23 mouse cellular contexts compared by ENCODE assay signal in genomic region chr4:155666903-155667302, GRCm38 (mm10). TPM values are rescaled to one million over a fixed set of nuclear protein-coding genes. Genes with fewer than 3 reads are reported as not detected.
A peak's percentile ranks its signal among the peaks of the same experiment; 100 is the strongest.
DNase-seq lines count a peak whose midpoint lies in the region; ATAC-seq and TF ChIP-seq lines count a peak whose summit lies in the region.
"Had no signal": no experiment of that assay in that cellular context is flagged by ENCODE, and none has a peak within 500 bp of the region (broad histone marks: within the 10 kb centered on the region; RNA-seq: fewer than 3 reads in every experiment).

No protein-coding gene starts in this region.

- no peak overlapping the region for H3K9ac ChIP-seq in kidney, embryonic 16.5 days (replicated peaks; ENCODE audit: low read length)
- H3K9ac ChIP-seq: embryonic facial prominence, embryonic 12.5 days; hindbrain, embryonic 14.5 days; midbrain, embryonic 13.5 days had no signal

- H3K36me3 ChIP-seq in kidney, embryonic 16.5 days (ENCODE audit: insufficient read depth, low read length): peaks cover 5% of the 10 kb centered on the region; the same call in 1 of the 2 replicates
- peaks cover 48% of the 10 kb centered on the region for H3K36me3 ChIP-seq in megakaryocyte, embryonic 14.5 days (replicated peaks; ENCODE audit: low read length)
- peaks cover 7% of the 10 kb centered on the region for H3K36me3 ChIP-seq in hindbrain, embryonic 10.5 days

- no peaks in the 10 kb centered on the region for H3K9me3 ChIP-seq in kidney, embryonic 16.5 days (ENCODE audit: low read length)
- no peaks in the 10 kb centered on the region for H3K9me3 ChIP-seq in megakaryocyte, embryonic 14.5 days
- H3K9me3 ChIP-seq in hindbrain, embryonic 10.5 days: no peaks in the 10 kb centered on the region
- H3K9me3 ChIP-seq: embryonic facial prominence, embryonic 12.5 days; heart, embryonic 10.5 days; midbrain, embryonic 13.5 days had no signal

- intact Hi-C loops in left cerebral cortex, postnatal 14 days (cut with DNase I): loop anchor here (5.0 kb wide), 2 partner anchors 40 kb away; no protein-coding TSS in a partner anchor

- H3K4me2 ChIP-seq in kidney, embryonic 16.5 days (replicated peaks; ENCODE audit: low read depth, low read length): no peak overlapping the region
- H3K4me2 ChIP-seq: embryonic facial prominence, embryonic 12.5 days; hindbrain, embryonic 14.5 days; midbrain, embryonic 13.5 days had no signal

- TF ChIP-seq POLR2A in bone marrow macrophage, adult 2 months (IDR thresholded peaks at IDR 0.05; ENCODE audit: borderline replicate concordance, low read depth, low read length): no peak

- no peak for ATAC-seq in kidney, embryonic 16.5 days (ENCODE audit: low FRiP score, low TSS enrichment)
- no peak for ATAC-seq in megakaryocyte, adult 5-6 weeks (ENCODE audit: poor library complexity, severe bottlenecking)
- ATAC-seq: activated CD4-positive, CD25-positive, alpha-beta regulatory T cell, adult 4 months; intestine, embryonic 16.5 days; midbrain, embryonic 13.5 days had no signal

- 0 out of 2 replicates have a peak overlapping the region, but pooled peaks have one; percentile 29 for H3K27ac ChIP-seq in kidney, embryonic 16.5 days (ENCODE audit: low read length)
- peak overlapping the region; percentile 44 for H3K27ac ChIP-seq in bone marrow macrophage, adult 2 months (ENCODE audit: insufficient read depth, low read depth, low read length)
- no peak overlapping the region for H3K27ac ChIP-seq in hindbrain, embryonic 10.5 days
- H3K27ac ChIP-seq: embryonic facial prominence, embryonic 12.5 days; heart, embryonic 10.5 days; hindbrain, embryonic 14.5 days; midbrain, embryonic 13.5 days had no signal

- no peak for TF ChIP-seq CTCF in bone marrow macrophage, adult 2 months (IDR thresholded peaks at IDR 0.05; ENCODE audit: low read depth, low read length)

- peaks cover 7% of the 10 kb centered on the region for H3K4me1 ChIP-seq in kidney, embryonic 16.5 days (ENCODE audit: insufficient read depth, low read length)
- H3K4me1 ChIP-seq in megakaryocyte, embryonic 14.5 days: peaks cover 46% of the 10 kb centered on the region
- H3K4me1 ChIP-seq in bone marrow macrophage, adult 2 months (ENCODE audit: control insufficient read depth, insufficient read depth, low read length): peaks cover 9% of the 10 kb centered on the region
- peaks cover 13% of the 10 kb centered on the region for H3K4me1 ChIP-seq in hindbrain, embryonic 10.5 days (replicated peaks)

- no peak for DNase-seq in kidney, postnatal 25 days
- no peak for DNase-seq in left cerebral cortex, postnatal 14 days (ENCODE audit: low spot score in 2 of 2)
- DNase-seq in hindbrain, embryonic 10.5 days (ENCODE audit: low spot score): no peak
- DNase-seq: adrenal gland, postnatal 25 days; cerebellum, adult 2 months; gastrocnemius, postnatal 10 days; heart, postnatal 14 days; layer of hippocampus, postnatal 36 days; liver; right cerebral cortex, postnatal 4 days had no signal

- H3K27me3 ChIP-seq in kidney, embryonic 16.5 days (ENCODE audit: insufficient read depth, low read length): no peaks in the 10 kb centered on the region
- no peaks in the 10 kb centered on the region for H3K27me3 ChIP-seq in megakaryocyte, embryonic 14.5 days (replicated peaks)
- H3K27me3 ChIP-seq in hindbrain, embryonic 10.5 days (ENCODE audit: insufficient read depth, poor library complexity, severe bottlenecking): no peaks in the 10 kb centered on the region
- H3K27me3 ChIP-seq: embryonic facial prominence, embryonic 12.5 days; midbrain, embryonic 13.5 days had no signal

- no peak overlapping the region for H3K4me3 ChIP-seq in kidney, embryonic 16.5 days (ENCODE audit: low read length)
- H3K4me3 ChIP-seq in megakaryocyte, embryonic 14.5 days (replicated peaks): peak overlapping the region; percentile 23
- H3K4me3 ChIP-seq in bone marrow macrophage, adult 2 months (ENCODE audit: insufficient read depth, low read length): no peak overlapping the region
- H3K4me3 ChIP-seq in hindbrain, embryonic 10.5 days: no peak overlapping the region
- H3K4me3 ChIP-seq: embryonic facial prominence, embryonic 12.5 days; heart, embryonic 10.5 days; midbrain, embryonic 13.5 days had no signal

RNA-seq across cellular contexts. Expression of gene Mib2, which starts 2.1 kb away (rescaled TPM):
- 31.9 and 34.1 TPM in 2 replicates for polyA plus RNA-seq in kidney, embryonic 16.5 days (2015; fragmentation: Nextera tagmentation; extraction: Ambion mirVana)
- 45.2 and 94.9 TPM in 2 replicates for polyA plus RNA-seq in megakaryocyte, embryonic 14.5 days (2012; ENCODE audit: insufficient read depth, low replicate concordance)
- total RNA-seq in megakaryocyte, adult 5-6 weeks (2015): 5.9 and 6.4 TPM in 2 replicates
- 23.5 and 29.0 TPM in 2 replicates for total RNA-seq in megakaryocyte, adult 5-6 weeks (2017)
- polyA plus RNA-seq in bone marrow macrophage, adult 2 months (2012; ENCODE audit: insufficient read depth, insufficient read length, missing spikeins): 39.9 and 48.7 TPM in 2 replicates
- total RNA-seq in left cerebral cortex, postnatal 14 days (2021): 100 to 1,000 TPM; 105 TPM
- polyA plus RNA-seq in hindbrain, embryonic 10.5 days (2016; fragmentation: Nextera tagmentation; extraction: Ambion mirVana): 19.5 and 21.8 TPM in 2 replicates

RNA-seq across cellular contexts. Expression of gene Mmp23, which starts 13.7 kb away (rescaled TPM):
- polyA plus RNA-seq in kidney, embryonic 16.5 days (2015; fragmentation: Nextera tagmentation; extraction: Ambion mirVana): 70.4 and 71.7 TPM in 2 replicates
- polyA plus RNA-seq in megakaryocyte, embryonic 14.5 days (2012; ENCODE audit: insufficient read depth, low replicate concordance): 3.7 TPM in 1 of 2 replicates, not detected in the other
- 0.18 and 0.20 TPM in 2 replicates for total RNA-seq in megakaryocyte, adult 5-6 weeks (2015)
- 0.22 and 0.94 TPM in 2 replicates for total RNA-seq in megakaryocyte, adult 5-6 weeks (2017)
- polyA plus RNA-seq in bone marrow macrophage, adult 2 months (2012; ENCODE audit: insufficient read depth, insufficient read length, missing spikeins): 0.64 and 1.9 TPM in 2 replicates
- 1 to 10 TPM; 1.2 to 2.4 TPM for total RNA-seq in left cerebral cortex, postnatal 14 days (2021)
- polyA plus RNA-seq in hindbrain, embryonic 10.5 days (2016; fragmentation: Nextera tagmentation; extraction: Ambion mirVana): 4.2 and 4.4 TPM in 2 replicates
- polyA plus RNA-seq: activated CD4-positive, CD25-positive, alpha-beta regulatory T cell, adult 4 months had no signal

RNA-seq across cellular contexts. Expression of gene Gm10563, which starts 21.7 kb away (rescaled TPM):
- not detected in 2 replicates for polyA plus RNA-seq in kidney, embryonic 16.5 days (2015; fragmentation: Nextera tagmentation; extraction: Ambion mirVana)
- polyA plus RNA-seq in megakaryocyte, embryonic 14.5 days (2012; ENCODE audit: insufficient read depth, low replicate concordance): not detected in 2 replicates
- total RNA-seq in megakaryocyte, adult 5-6 weeks (2015): not detected in 2 replicates
- not detected in 2 replicates for total RNA-seq in megakaryocyte, adult 5-6 weeks (2017)
- not detected in 2 replicates for polyA plus RNA-seq in bone marrow macrophage, adult 2 months (2012; ENCODE audit: insufficient read depth, insufficient read length, missing spikeins)
- not detected for total RNA-seq in left cerebral cortex, postnatal 14 days (2021)
- not detected in 2 replicates for polyA plus RNA-seq in hindbrain, embryonic 10.5 days (2016; fragmentation: Nextera tagmentation; extraction: Ambion mirVana)
- total RNA-seq: adrenal gland, postnatal 25 days; gastrocnemius, postnatal 10 days; heart, postnatal 14 days; layer of hippocampus, postnatal 36 days; left cerebral cortex, postnatal 36 days; neutrophil, adult 5-6 weeks had no signal
- polyA plus RNA-seq: activated CD4-positive, CD25-positive, alpha-beta regulatory T cell, adult 4 months; cerebellum, adult 2 months; embryonic facial prominence, embryonic 12.5 days; heart, embryonic 10.5 days; hindbrain, embryonic 14.5 days; intestine, embryonic 16.5 days; large intestine, adult 2 months; midbrain, embryonic 13.5 days had no signal

RNA-seq across cellular contexts. Expression of gene Fndc10, which starts 27.2 kb away (rescaled TPM):
- 2.5 and 2.8 TPM in 2 replicates for polyA plus RNA-seq in kidney, embryonic 16.5 days (2015; fragmentation: Nextera tagmentation; extraction: Ambion mirVana)
- polyA plus RNA-seq in megakaryocyte, embryonic 14.5 days (2012; ENCODE audit: insufficient read depth, low replicate concordance): 0.44 and 4.7 TPM in 2 replicates
- total RNA-seq in megakaryocyte, adult 5-6 weeks (2015): 0.55 and 0.71 TPM in 2 replicates
- total RNA-seq in megakaryocyte, adult 5-6 weeks (2017): 0.26 and 0.45 TPM in 2 replicates
- 1.0 and 1.6 TPM in 2 replicates for polyA plus RNA-seq in bone marrow macrophage, adult 2 months (2012; ENCODE audit: insufficient read depth, insufficient read length, missing spikeins)
- total RNA-seq in left cerebral cortex, postnatal 14 days (2021): 10 to 100 TPM; 22.8 to 26.0 TPM
- 0.72 and 1.8 TPM in 2 replicates for polyA plus RNA-seq in hindbrain, embryonic 10.5 days (2016; fragmentation: Nextera tagmentation; extraction: Ambion mirVana)

RNA-seq across cellular contexts. Expression of gene Ssu72, which starts 37.7 kb away (rescaled TPM):
- 144 and 159 TPM in 2 replicates for polyA plus RNA-seq in kidney, embryonic 16.5 days (2015; fragmentation: Nextera tagmentation; extraction: Ambion mirVana)
- 37.1 and 112 TPM in 2 replicates for polyA plus RNA-seq in megakaryocyte, embryonic 14.5 days (2012; ENCODE audit: insufficient read depth, low replicate concordance)
- 130 and 132 TPM in 2 replicates for total RNA-seq in megakaryocyte, adult 5-6 weeks (2015)
- total RNA-seq in megakaryocyte, adult 5-6 weeks (2017): 125 and 133 TPM in 2 replicates
- 99.3 and 107 TPM in 2 replicates for polyA plus RNA-seq in bone marrow macrophage, adult 2 months (2012; ENCODE audit: insufficient read depth, insufficient read length, missing spikeins)
- total RNA-seq in left cerebral cortex, postnatal 14 days (2021): 10 to 100 TPM; 84.2 to 86.8 TPM
- 162 and 175 TPM in 2 replicates for polyA plus RNA-seq in hindbrain, embryonic 10.5 days (2016; fragmentation: Nextera tagmentation; extraction: Ambion mirVana)

Comparison
In these comparisons a context has a peak if more than half of its experiments do, and no peak if none do; other contexts are left out.
1. RNA of gene Mmp23, which starts 13.7 kb away (polyA plus RNA-seq): 70.4 to 71.7 TPM in kidney, embryonic 16.5 days; 4.2 to 4.4 TPM in hindbrain, embryonic 10.5 days, 0.64 to 1.9 TPM in bone marrow macrophage, adult 2 months and 3.7 TPM in megakaryocyte, embryonic 14.5 days; every median in the first group is over 10 times any median in the second.